Mouse (Mus musculus): ENCODE measurements around the gene Tecpr2. TPM values are rescaled to one million over a fixed set of nuclear protein-coding genes. Genes with fewer than 3 reads are reported as not detected.
A peak's percentile ranks its signal among the peaks of the same experiment; 100 is the strongest.

The Tecpr2 gene
- polyA plus RNA-seq, 1 experiment from 2014 or later: 3.3 TPM

GRCm38 (mm10) chr12:110974726-110975125 is 85.7 kb downstream of the Tecpr2 start:
- Histone ChIP-seq H3K4me3 (replicated peaks) (no peak overlapping the region), H3K27ac (no peak overlapping the region), H3K4me2 (no peak overlapping the region), H3K9ac (no peak overlapping the region), H3K36me3 (peaks cover 13% of the 10 kb centered on the region), H3K27me3 (replicated peaks) (no peaks in the 10 kb centered on the region), H3K9me3 (no peaks in the 10 kb centered on the region), H3K4me1 (peaks cover 14% of the 10 kb centered on the region)
- 86% methylated on average over 6 of the region's 6 CpGs for WGBS
- ATAC-seq (ENCODE audit: insufficient read depth, low FRiP score, low read depth): no peak

DNA sequence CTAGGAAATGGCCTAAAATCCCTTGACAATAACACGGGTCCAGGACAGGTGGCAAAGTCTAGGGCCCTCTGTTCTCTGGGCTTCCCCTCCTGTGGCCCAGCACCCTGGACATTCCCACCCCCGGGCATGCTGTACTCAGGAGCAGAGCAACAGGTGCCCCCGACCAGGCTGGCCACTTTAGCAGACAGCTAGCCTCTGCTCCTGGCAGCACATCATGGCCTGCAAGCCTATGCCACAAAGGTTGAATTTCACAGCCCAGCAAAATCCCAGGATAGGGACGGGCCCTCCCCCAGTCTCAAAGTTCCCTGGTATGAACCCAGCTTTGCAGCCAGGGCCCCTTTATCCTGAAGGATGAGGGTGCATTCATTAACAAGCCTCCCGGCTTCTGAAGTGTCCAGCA is 86.3 kb downstream of the Tecpr2 start:
- Histone ChIP-seq H3K4me3 (replicated peaks) (no peak overlapping the region), H3K27me3 (replicated peaks) (no peaks in the 10 kb centered on the region), H3K27ac (no peak overlapping the region), H3K9me3 (no peaks in the 10 kb centered on the region), H3K4me2 (no peak overlapping the region), H3K36me3 (peaks cover 13% of the 10 kb centered on the region), H3K4me1 (peaks cover 14% of the 10 kb centered on the region), H3K9ac (no peak overlapping the region)
- no peak for ATAC-seq (ENCODE audit: insufficient read depth, low FRiP score, low read depth)
- 84% methylated on average over 5 of the region's 5 CpGs for WGBS

DNA sequence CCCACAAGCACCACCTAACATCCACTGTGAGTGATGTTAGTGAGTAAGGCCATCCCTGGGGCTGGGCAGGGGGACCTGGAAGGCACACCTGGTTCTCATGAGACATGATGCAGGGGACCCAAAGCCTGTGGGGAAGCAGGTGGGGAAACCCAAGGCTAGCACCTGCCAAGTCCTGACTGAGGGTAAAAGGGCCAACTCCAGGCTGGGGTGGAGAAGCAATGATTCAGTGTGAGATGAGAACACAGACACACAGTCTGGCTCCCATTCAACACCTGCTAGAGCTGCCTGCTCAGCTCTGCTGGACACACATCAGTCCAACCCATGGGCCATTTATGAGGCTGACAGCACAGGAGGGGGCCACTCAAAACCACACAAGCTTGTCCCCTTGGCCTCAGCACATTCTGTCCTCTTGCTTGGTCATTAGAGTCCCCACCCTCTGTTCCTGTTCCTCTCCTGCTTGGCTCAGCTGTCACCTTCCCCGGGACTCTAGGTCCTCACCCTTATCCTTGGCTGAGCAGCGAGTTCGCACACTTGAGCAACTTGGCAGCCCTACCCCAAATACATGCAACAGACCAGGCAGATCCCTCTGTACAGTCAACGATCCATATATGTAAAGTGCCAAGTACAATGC is 86.9 kb downstream of the Tecpr2 start:
- Histone ChIP-seq H3K27ac (no peak overlapping the region), H3K4me3 (replicated peaks) (no peak overlapping the region), H3K9me3 (no peaks in the 10 kb centered on the region), H3K27me3 (replicated peaks) (no peaks in the 10 kb centered on the region), H3K36me3 (peaks cover 13% of the 10 kb centered on the region), H3K4me1 (peaks cover 14% of the 10 kb centered on the region), H3K9ac (no peak overlapping the region), H3K4me2 (no peak overlapping the region)
- ATAC-seq (ENCODE audit: insufficient read depth, low FRiP score, low read depth): no peak
- 89% methylated on average over 4 of the region's 4 CpGs for WGBS

GRCm38 (mm10) chr12:110976589-110977344 is 87.7 kb downstream of the Tecpr2 start:
- 90% methylated on average over 60 of the region's 60 CpGs for WGBS

GRCm38 (mm10) chr12:110977345-110977733 is 88.3 kb downstream of the Tecpr2 start:
- no peak overlapping the region for H3K4me3 ChIP-seq (replicated peaks)
- no peaks in the 10 kb centered on the region for H3K9me3 ChIP-seq
- H3K4me1 ChIP-seq: peaks cover 14% of the 10 kb centered on the region
- peaks cover 13% of the 10 kb centered on the region for H3K36me3 ChIP-seq
- H3K4me2 ChIP-seq: peak overlapping the region; percentile 96; the same call in 1 of the 2 replicates
- H3K9ac ChIP-seq: no peak overlapping the region
- no peaks in the 10 kb centered on the region for H3K27me3 ChIP-seq (replicated peaks)
- no peak overlapping the region for H3K27ac ChIP-seq
- 95% methylated on average over 18 of the region's 18 CpGs for WGBS
- ATAC-seq (ENCODE audit: insufficient read depth, low FRiP score, low read depth): no peak

More at GRCm38 (mm10) chr12:110976589-110977344, 87.7 kb downstream of the Tecpr2 start:
- no peak overlapping the region for H3K4me2 ChIP-seq
- no peak overlapping the region for H3K27ac ChIP-seq
- H3K27me3 ChIP-seq (replicated peaks): no peaks in the 10 kb centered on the region
- H3K4me3 ChIP-seq (replicated peaks): no peak overlapping the region
- H3K9me3 ChIP-seq: no peaks in the 10 kb centered on the region
- peaks cover 13% of the 10 kb centered on the region for H3K36me3 ChIP-seq
- H3K4me1 ChIP-seq: peaks cover 14% of the 10 kb centered on the region
- no peak for ATAC-seq (ENCODE audit: insufficient read depth, low FRiP score, low read depth)
- no peak overlapping the region for H3K9ac ChIP-seq

DNA sequence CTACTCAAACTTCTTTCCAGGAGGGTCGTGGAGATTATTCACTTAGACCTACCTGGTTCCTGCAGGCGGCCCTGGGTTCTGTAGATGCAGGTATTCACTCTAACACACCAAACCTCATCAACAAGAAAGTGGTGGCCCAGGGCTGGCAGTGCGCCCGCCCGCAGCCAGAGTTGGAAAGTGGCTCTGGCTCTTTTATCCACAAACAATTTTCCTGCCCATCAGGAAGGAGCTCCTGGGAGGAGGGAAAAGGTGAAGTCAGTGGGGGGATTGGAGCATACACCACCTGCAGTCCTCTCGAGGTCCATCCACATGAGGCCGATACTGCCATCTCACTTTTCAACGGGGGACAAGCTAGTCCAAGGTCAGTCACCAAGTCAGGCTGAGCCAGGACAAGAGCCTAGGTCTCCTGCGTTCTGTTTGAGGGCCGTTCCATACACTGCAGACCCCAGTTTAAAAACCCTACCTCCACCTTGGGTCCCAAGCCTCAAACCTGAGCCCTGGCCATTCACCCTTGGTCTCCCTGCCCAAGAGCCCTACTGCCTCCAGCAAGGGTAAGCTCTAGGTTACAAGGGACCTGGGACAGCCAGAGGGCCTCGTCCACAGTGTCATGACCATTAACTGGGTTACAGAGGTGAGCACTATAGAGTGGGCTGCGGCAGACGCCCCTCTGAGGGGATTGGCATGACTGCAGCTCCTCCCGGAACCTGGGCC is 89.0 kb downstream of the Tecpr2 start:
- WGBS: 41% methylated on average over 14 of the region's 14 CpGs
- Histone ChIP-seq H3K9me3 (no peaks in the 10 kb centered on the region), H3K36me3 (peaks cover 13% of the 10 kb centered on the region), H3K9ac (peak overlapping the region; percentile 68), H3K27ac (0 out of 2 replicates have a peak overlapping the region, but pooled peaks have one; percentile 73), H3K4me3 (replicated peaks) (peak overlapping the region; percentile 90), H3K4me1 (peaks cover 14% of the 10 kb centered on the region), H3K27me3 (replicated peaks) (no peaks in the 10 kb centered on the region), H3K4me2 (peak overlapping the region; percentile 96)
- no peak for ATAC-seq (ENCODE audit: insufficient read depth, low FRiP score, low read depth)

- H3K4me3 ChIP-seq (replicated peaks): peak within 1 kb of the TSS; percentile 90
- H3K9me3 ChIP-seq: no peaks in the 10 kb centered on the region
- peaks cover 14% of the 10 kb centered on the region for H3K4me1 ChIP-seq
- peaks cover 11% of the 10 kb centered on the region; the same call in 1 of the 2 replicates for H3K36me3 ChIP-seq
- under 1% methylated on average over 88 of the region's 90 CpGs for WGBS
- H3K4me2 ChIP-seq: peak within 1 kb of the TSS; percentile 96
- peak within 1 kb of the TSS; percentile 68 for H3K9ac ChIP-seq
- H3K27ac ChIP-seq: peak within 1 kb of the TSS; percentile 73; the same call in 1 of the 2 replicates
- ATAC-seq (ENCODE audit: insufficient read depth, low FRiP score, low read depth): peak; percentile 92
- H3K27me3 ChIP-seq (replicated peaks): no peaks in the 10 kb centered on the region
Measured at GRCm38 (mm10) chr12:110978607-110979406, 89.7 kb downstream of the Tecpr2 start, which contains the start of gene Ankrd9. Gene Ankrd9, minus strand, starts transcription at chr12:110979040.

- 69% methylated on average over 3 of the region's 3 CpGs for WGBS
- Histone ChIP-seq H3K4me2 (no peak overlapping the region), H3K4me3 (replicated peaks) (0 out of 2 replicates have a peak overlapping the region, but pooled peaks have one; percentile 90), H3K36me3 (0 out of 2 replicates have a peak, but pooled peaks cover 11% of the 10 kb centered on the region), H3K27ac (peak overlapping the region; percentile 65; the same call in 1 of the 2 replicates), H3K9ac (no peak overlapping the region), H3K4me1 (peaks cover 22% of the 10 kb centered on the region), H3K9me3 (no peaks in the 10 kb centered on the region), H3K27me3 (replicated peaks) (no peaks in the 10 kb centered on the region)
- ATAC-seq (ENCODE audit: insufficient read depth, low FRiP score, low read depth): no peak
Measured at GRCm38 (mm10) chr12:110979808-110980207, 90.7 kb downstream of the Tecpr2 start.

GRCm38 (mm10) chr12:110981736-110982135 is 92.7 kb downstream of the Tecpr2 start:
- Histone ChIP-seq H3K27me3 (replicated peaks) (no peaks in the 10 kb centered on the region), H3K4me2 (no peak overlapping the region), H3K27ac (no peak overlapping the region), H3K9me3 (no peaks in the 10 kb centered on the region), H3K4me3 (replicated peaks) (no peak overlapping the region), H3K9ac (no peak overlapping the region), H3K36me3 (0 out of 2 replicates have a peak, but pooled peaks cover 6% of the 10 kb centered on the region), H3K4me1 (peaks cover 27% of the 10 kb centered on the region)
- WGBS: 73% methylated on average over 3 of the region's 3 CpGs
- no peak for ATAC-seq (ENCODE audit: insufficient read depth, low FRiP score, low read depth)

DNA sequence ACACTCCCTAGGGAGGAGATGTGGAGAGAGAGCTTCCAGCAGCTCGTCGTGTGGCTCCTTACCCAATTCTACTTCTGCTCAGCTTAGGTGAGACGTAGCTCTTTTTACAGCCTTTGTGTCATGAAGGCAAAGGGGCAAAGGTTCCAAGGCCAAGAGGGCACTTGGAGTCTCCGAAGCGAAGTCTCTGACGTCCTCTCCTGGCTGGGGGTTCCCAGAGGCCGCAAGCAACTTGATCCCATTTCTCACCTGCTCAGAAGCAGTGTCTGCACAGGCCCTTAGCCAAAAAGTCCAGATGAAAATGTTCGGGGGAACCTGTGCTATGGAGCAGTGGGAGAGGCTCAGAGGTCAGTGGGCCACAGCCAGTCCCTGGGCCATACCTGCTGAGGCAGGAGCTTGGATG is 94.0 kb downstream of the Tecpr2 start:
- peaks cover 23% of the 10 kb centered on the region for H3K4me1 ChIP-seq
- ATAC-seq (ENCODE audit: insufficient read depth, low FRiP score, low read depth): no peak
- WGBS: 81% methylated on average over 8 of the region's 8 CpGs
- H3K4me2 ChIP-seq: no peak overlapping the region
- H3K4me3 ChIP-seq (replicated peaks): no peak overlapping the region
- no peaks in the 10 kb centered on the region for H3K36me3 ChIP-seq
- H3K27me3 ChIP-seq (replicated peaks): no peaks in the 10 kb centered on the region
- no peaks in the 10 kb centered on the region for H3K9me3 ChIP-seq
- H3K9ac ChIP-seq: no peak overlapping the region
- H3K27ac ChIP-seq: no peak overlapping the region

DNA sequence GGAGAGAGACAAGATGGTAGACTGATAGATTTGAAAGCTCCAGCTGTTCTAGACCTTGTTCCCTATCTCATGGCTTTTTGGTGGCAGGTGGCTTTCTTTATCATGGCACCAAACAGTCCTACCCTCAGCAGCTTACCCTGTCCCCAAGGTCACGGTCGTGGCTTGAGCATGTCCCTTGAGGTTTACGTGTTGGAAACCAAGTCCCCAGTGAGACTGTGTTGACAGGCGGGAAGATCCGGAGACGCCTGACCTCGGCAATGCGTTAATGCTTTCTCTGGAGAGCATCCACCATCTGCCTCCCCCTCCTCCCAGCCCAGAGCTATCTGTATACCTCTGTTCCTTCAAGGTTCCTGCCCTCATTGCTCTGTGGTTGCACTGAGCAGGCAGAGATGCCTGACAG is 94.7 kb downstream of the Tecpr2 start:
- no peak overlapping the region for H3K27ac ChIP-seq
- no peak for ATAC-seq (ENCODE audit: insufficient read depth, low FRiP score, low read depth)
- H3K9ac ChIP-seq: no peak overlapping the region

More for the DNA sequence above, 94.7 kb downstream of the Tecpr2 start:
- no peaks in the 10 kb centered on the region for H3K36me3 ChIP-seq
- H3K4me3 ChIP-seq (replicated peaks): no peak overlapping the region
- peaks cover 18% of the 10 kb centered on the region; the same call in 1 of the 2 replicates for H3K4me1 ChIP-seq
- no peaks in the 10 kb centered on the region for H3K9me3 ChIP-seq
- 62% methylated on average over 8 of the region's 8 CpGs for WGBS
- no peak overlapping the region for H3K4me2 ChIP-seq
- no peaks in the 10 kb centered on the region for H3K27me3 ChIP-seq (replicated peaks)

All from stomach, embryonic 15.5 days (tissue).